Mouse (Mus musculus) E14TG2a.4 (cell line): Measurements from ENCODE around the gene Tmem243.

Experiments
- CTCF ChIP-seq: conservative IDR thresholded peaks from 2 replicates; pipeline ENCODE4 v1.5.1; 2014; ENCODE audit warnings: low read length
- NANOG ChIP-seq: IDR thresholded peaks from 2 replicates; pipeline ENCODE4 v1.6.1; 2014; ENCODE audit warnings: borderline replicate concordance, low read length, mixed read lengths
- POU5F1 ChIP-seq: IDR thresholded peaks from 2 replicates; pipeline ENCODE4 v1.6.1; 2014; ENCODE audit warnings: low read length, borderline replicate concordance

DNA sequence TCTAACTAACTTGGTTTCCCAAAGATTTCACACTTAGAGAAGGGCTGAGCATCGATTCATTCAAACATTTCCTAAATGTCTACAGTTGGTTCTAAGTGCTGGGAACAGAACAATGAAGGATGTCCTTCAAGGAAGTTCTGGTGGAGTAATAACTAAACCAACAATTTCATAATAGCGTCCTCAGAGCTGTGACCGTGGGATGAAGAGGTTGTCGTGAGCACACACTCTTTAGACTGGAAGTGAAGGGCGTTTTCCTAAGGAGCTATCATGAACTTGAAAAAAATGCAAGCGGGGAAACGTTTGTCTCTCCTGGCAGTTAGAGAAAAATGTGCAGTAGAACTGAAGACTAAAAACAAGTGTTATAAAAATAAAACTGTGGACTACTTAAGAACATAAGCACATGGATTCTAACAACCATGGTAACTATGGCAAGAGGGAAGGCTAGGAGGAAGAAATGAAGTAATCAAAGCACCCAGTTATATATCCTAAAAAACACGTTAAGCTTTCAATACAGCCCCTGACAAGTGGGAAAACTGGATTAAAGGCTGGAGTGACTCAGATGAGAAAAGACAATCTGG is 48.9 kb downstream of the Tmem243 start:
- no peak for TF ChIP-seq CTCF
- no peak for TF ChIP-seq NANOG
- TF ChIP-seq POU5F1, result no peak
